Mouse (Mus musculus): ENCODE measurements around the gene Stx1b.

DNA sequence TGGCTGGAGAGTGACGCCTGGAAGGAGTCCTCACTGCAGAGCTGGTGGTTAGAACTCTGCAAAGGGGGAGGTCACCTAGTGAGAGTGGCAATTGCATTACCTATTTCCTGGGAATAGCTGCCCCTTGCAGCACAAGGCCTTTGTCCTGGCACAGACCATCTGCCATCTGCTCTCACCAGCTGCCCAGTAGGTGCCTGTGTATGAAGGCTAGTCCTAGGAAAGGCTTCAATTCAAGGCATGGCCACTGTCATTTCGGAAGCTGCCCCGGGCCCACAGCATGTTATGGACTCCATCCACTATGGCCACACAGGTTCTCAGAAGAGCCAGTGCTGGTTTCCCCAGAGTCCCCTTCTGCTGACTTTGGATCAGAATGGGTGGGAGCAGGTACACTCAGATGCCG, 25.8 kb downstream of the Stx1b start:
- TF ChIP-seq CTCF (conservative IDR thresholded peaks at IDR 0.05 in 1 of 2, IDR thresholded peaks at IDR 0.05 in 1 of 2; ENCODE audit: low read depth in 2 of 2, low read length in 2 of 2) (no peak), ZC3H11A (IDR thresholded peaks at IDR 0.05; ENCODE audit: low read depth, low read length) (no peak), POLR2AphosphoS2 (IDR thresholded peaks at IDR 0.05; ENCODE audit: low read depth, low read length) (no peak), BHLHE40 (IDR thresholded peaks at IDR 0.05; ENCODE audit: low read depth, low read length) (no peak), MAX (IDR thresholded peaks at IDR 0.05; ENCODE audit: low read length) (no peak), NRF1 (IDR thresholded peaks at IDR 0.05; ENCODE audit: low read depth, low read length) (no peak), KAT2A (IDR thresholded peaks at IDR 0.05; ENCODE audit: insufficient replicate concordance, low read length) (no peak), POLR2A (IDR thresholded peaks at IDR 0.05; ENCODE audit: low read depth, low read length) (no peak), JUND (conservative IDR thresholded peaks at IDR 0.05; ENCODE audit: low read depth, low read length) (no peak), HCFC1 (IDR thresholded peaks at IDR 0.05; ENCODE audit: low read depth, low read length) (no peak), USF1 (IDR thresholded peaks at IDR 0.05; ENCODE audit: low read depth, low read length) (no peak)

All from CH12.LX (cell line).